Mouse (Mus musculus) stomach, postnatal 0 days (tissue): Measurements from ENCODE around the gene Ftsj1.

Experiments used
- CTCF ChIP-seq: IDR thresholded peaks from 2 replicates; pipeline ENCODE4 v1.5.1; 2016; ENCODE audit warnings: antibody characterized with exemption, low read depth, mild to moderate bottlenecking, moderate library complexity
- EP300 ChIP-seq: optimal IDR thresholded peaks from 2 replicates; pipeline ENCODE3; 2016; ENCODE audit warnings: antibody characterized with exemption

- TF ChIP-seq CTCF = no peak
- no peak for TF ChIP-seq EP300
Observed at GRCm38 (mm10) chrX:8259478-8259877, 7.3 kb upstream of the Ftsj1 start.
